Mouse (Mus musculus): ENCODE data around the gene Strn.

Strn gene

GRCm38 (mm10) chr17:78614481-78614880 is 122.5 kb downstream of the Strn start:
- no peak for DNase-seq

- DNase-seq, result peak; percentile 14
Measured at GRCm38 (mm10) chr17:78611117-78611516, 125.9 kb downstream of the Strn start.

- DNase-seq, result no peak
Measured at GRCm38 (mm10) chr17:78609191-78609855, 127.7 kb downstream of the Strn start.

- no peak for DNase-seq
Measured at GRCm38 (mm10) chr17:78608716-78609115, 128.3 kb downstream of the Strn start.

- DNase-seq, result peak; percentile 6
Measured at GRCm38 (mm10) chr17:78608135-78608670, 128.8 kb downstream of the Strn start.

- peak; percentile 63 for DNase-seq
Measured at GRCm38 (mm10) chr17:78604431-78604830, 132.6 kb downstream of the Strn start.

- peak; percentile 73 for DNase-seq
Measured at GRCm38 (mm10) chr17:78603872-78604271, 133.1 kb downstream of the Strn start.

GRCm38 (mm10) chr17:78602316-78602715 is 134.7 kb downstream of the Strn start:
- DNase-seq, result no peak

- DNase-seq, result no peak
Measured at GRCm38 (mm10) chr17:78601601-78602000, 135.4 kb downstream of the Strn start.

GRCm38 (mm10) chr17:78601042-78601441 is 136.0 kb downstream of the Strn start:
- no peak for DNase-seq
